Mouse (Mus musculus) E14TG2a.4 (cell line): ENCODE results near the gene Zfp239.
A peak's percentile ranks its signal among the peaks of the same experiment; 100 is the strongest.

ENCODE experiments used
- H3K27me3 ChIP-seq: 2 replicates; pipeline ENCODE4 v1.6.1; 2014; ENCODE audit warnings: low read length, control low read depth; ENCODE audit not compliant: insufficient read depth
- H3K36me3 ChIP-seq: 2 replicates; pipeline ENCODE4 v1.6.1; 2014; ENCODE audit warnings: low read length, control low read depth; ENCODE audit not compliant: insufficient read depth
- H3K4me1 ChIP-seq: replicated peaks from 2 replicates; pipeline ENCODE4 v1.6.1; 2014; ENCODE audit warnings: low read depth, low read length, control low read depth
- H3K4me3 ChIP-seq: replicated peaks from 2 replicates; pipeline ENCODE4 v1.5.1; 2014; ENCODE audit warnings: mild to moderate bottlenecking, low read length
- H3K9me3 ChIP-seq: 2 replicates; pipeline ENCODE4 v1.6.1; 2014; ENCODE audit warnings: low read length, control low read depth
- CTCF ChIP-seq: conservative IDR thresholded peaks from 2 replicates; pipeline ENCODE4 v1.5.1; 2014; ENCODE audit warnings: low read length
- NANOG ChIP-seq: IDR thresholded peaks from 2 replicates; pipeline ENCODE4 v1.6.1; 2014; ENCODE audit warnings: borderline replicate concordance, low read length, mixed read lengths
- POU5F1 ChIP-seq: IDR thresholded peaks from 2 replicates; pipeline ENCODE4 v1.6.1; 2014; ENCODE audit warnings: low read length, borderline replicate concordance

Zfp239 gene

DNA sequence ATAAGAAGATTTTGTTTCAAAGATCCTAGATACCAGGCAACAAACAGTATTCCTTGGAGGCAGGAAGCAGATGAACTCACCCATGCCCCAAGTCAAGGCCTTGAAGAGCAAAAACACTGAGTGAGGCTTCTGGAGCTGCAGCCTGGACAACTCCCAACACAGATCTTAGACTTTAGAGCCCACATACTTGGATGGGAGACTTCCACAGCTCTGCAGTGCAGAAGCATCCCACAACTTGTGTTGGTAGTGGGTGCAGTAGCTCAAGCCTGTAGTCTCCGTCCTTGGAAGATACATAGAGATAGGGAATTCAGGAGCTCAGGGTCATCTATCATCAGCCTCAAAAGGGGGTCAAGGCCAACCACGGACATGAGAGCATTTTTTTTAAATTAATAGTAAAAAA, 24.0 kb downstream of the Zfp239 start:
- no peaks in the 10 kb centered on the region for H3K9me3 ChIP-seq
- no peaks in the 10 kb centered on the region for H3K27me3 ChIP-seq
- H3K4me3 ChIP-seq: no peak overlapping the region
- no peak for TF ChIP-seq POU5F1
- no peak for TF ChIP-seq CTCF
- TF ChIP-seq NANOG: no peak
- peaks cover 61% of the 10 kb centered on the region for H3K4me1 ChIP-seq
- H3K36me3 ChIP-seq: no peaks in the 10 kb centered on the region

DNA sequence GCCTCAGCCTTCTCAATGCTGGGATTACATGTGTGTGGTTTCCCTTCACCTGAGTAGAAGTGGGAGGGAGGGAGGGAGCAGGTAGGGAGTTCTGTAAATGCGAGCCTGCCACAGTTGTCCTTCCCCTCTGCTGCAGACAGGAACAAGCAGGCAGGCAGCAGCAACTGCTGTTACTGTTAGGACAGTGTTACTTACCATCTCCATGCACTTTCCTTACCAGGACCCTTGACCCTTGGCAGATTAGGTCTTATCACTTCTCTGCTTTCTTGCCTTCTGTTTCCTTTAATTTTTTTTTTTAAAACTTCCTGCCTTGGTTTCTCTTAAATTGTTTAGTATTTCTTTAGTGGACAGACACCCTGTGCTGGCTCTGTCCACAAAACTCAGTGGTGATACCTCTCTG, 26.1 kb downstream of the Zfp239 start:
- no peak for TF ChIP-seq NANOG
- no peak for TF ChIP-seq POU5F1
- no peak for TF ChIP-seq CTCF
- Histone ChIP-seq H3K27me3 (no peaks in the 10 kb centered on the region), H3K4me1 (peaks cover 57% of the 10 kb centered on the region), H3K9me3 (no peaks in the 10 kb centered on the region), H3K4me3 (no peak overlapping the region), H3K36me3 (no peaks in the 10 kb centered on the region)

DNA sequence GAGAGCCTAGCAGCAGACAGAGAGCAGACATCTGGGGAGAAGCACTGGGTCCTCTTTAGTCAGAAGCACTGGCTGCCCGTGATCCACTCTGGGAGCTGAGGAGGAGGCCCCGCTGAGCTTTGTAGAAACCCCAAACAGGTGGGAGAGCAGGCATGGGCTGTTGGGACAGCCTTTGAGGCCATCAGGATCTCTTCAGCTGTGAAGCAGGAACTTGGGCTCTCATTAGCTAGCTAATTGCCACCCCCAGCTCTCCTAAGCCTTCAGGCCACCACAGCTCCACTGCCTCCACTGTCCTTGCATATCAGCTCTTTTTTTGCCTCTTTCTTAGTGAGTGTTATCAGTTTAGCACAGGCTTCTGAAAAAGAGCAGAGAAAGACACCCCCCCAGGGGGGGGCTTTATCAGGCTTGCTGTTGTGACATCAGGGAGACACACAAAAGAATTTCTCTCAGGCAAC, 26.8 kb downstream of the Zfp239 start:
- no peaks in the 10 kb centered on the region for H3K36me3 ChIP-seq
- no peak overlapping the region for H3K4me3 ChIP-seq
- peaks cover 50% of the 10 kb centered on the region for H3K4me1 ChIP-seq
- TF ChIP-seq CTCF: no peak
- no peak for TF ChIP-seq POU5F1
- no peak for TF ChIP-seq NANOG
- no peaks in the 10 kb centered on the region for H3K9me3 ChIP-seq
- no peaks in the 10 kb centered on the region for H3K27me3 ChIP-seq

DNA sequence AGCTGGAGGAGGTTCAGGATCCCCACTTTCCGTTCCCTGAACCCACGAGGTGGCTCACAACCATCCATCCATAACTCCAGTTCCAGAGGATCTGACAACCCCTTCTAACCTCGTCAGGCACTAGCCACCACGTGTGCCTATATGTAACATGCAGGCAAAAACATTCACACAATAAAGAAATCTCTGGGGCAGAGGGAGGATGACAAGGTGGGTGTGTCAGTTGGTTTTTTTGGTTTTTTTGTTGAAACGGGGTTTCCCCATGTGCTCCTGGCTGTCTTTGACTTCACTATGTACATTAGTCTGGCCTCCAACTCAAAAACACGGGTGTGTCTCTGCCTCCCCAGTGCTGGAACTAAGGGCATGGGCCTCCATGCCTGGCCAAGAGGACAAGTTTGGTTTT, 28.4 kb downstream of the Zfp239 start:
- Histone ChIP-seq H3K36me3 (no peaks in the 10 kb centered on the region), H3K27me3 (no peaks in the 10 kb centered on the region), H3K4me1 (peaks cover 43% of the 10 kb centered on the region), H3K4me3 (no peak overlapping the region), H3K9me3 (no peaks in the 10 kb centered on the region)
- TF ChIP-seq CTCF: no peak
- TF ChIP-seq NANOG: no peak
- TF ChIP-seq POU5F1: no peak

- Histone ChIP-seq H3K4me3 (peak overlapping the region; percentile 71), H3K9me3 (no peaks in the 10 kb centered on the region), H3K36me3 (no peaks in the 10 kb centered on the region), H3K27me3 (no peaks in the 10 kb centered on the region), H3K4me1 (peaks cover 35% of the 10 kb centered on the region)
- TF ChIP-seq NANOG (no peak), POU5F1 (no peak), CTCF (no peak)
Measured at GRCm38 (mm10) chr6:117891369-117892160, 29.7 kb downstream of the Zfp239 start.

GRCm38 (mm10) chr6:117892386-117892785, 30.5 kb downstream of the Zfp239 start:
- H3K4me3 ChIP-seq: no peak overlapping the region
- H3K9me3 ChIP-seq: no peaks in the 10 kb centered on the region
- H3K36me3 ChIP-seq: no peaks in the 10 kb centered on the region
- no peak for TF ChIP-seq POU5F1
- TF ChIP-seq NANOG: no peak
- TF ChIP-seq CTCF: no peak
- no peaks in the 10 kb centered on the region for H3K27me3 ChIP-seq
- peaks cover 34% of the 10 kb centered on the region for H3K4me1 ChIP-seq

- Histone ChIP-seq H3K4me3 (no peak overlapping the region), H3K27me3 (no peaks in the 10 kb centered on the region), H3K9me3 (no peaks in the 10 kb centered on the region), H3K36me3 (no peaks in the 10 kb centered on the region), H3K4me1 (peaks cover 29% of the 10 kb centered on the region)
- TF ChIP-seq CTCF (no peak), POU5F1 (no peak), NANOG (no peak)
Measured at GRCm38 (mm10) chr6:117893435-117893834, 31.5 kb downstream of the Zfp239 start.

DNA sequence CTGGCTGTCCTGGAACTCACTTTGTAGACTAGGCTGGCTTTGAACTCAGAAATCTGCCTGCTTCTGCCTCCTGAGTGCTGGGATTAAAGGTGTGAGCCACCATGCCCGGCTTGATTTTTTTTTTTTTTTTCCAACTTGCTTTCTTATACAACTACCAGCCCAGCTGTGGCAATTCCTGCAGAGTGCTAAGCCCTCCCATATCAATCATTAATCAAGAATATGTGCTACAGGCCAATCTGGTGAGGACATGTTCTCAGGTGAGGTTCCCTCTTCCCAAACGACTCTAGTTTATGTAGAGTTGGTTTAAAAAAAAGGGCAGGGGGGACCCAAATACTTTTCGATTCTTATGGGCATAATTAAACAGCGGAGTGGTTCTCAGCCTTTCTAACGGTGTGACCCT, 35.9 kb downstream of the Zfp239 start:
- Histone ChIP-seq H3K4me3 (no peak overlapping the region), H3K27me3 (no peaks in the 10 kb centered on the region), H3K9me3 (no peaks in the 10 kb centered on the region), H3K36me3 (no peaks in the 10 kb centered on the region), H3K4me1 (peaks cover 36% of the 10 kb centered on the region)
- TF ChIP-seq NANOG (no peak), CTCF (no peak), POU5F1 (no peak)
